Mouse (Mus musculus) c-Kit-positive CD71-positive TER-119-positive erythroid progenitor cells, embryonic 14.5 days (primary cell): ENCODE measurements around the gene Tshb.

ENCODE experiments used
- DNase-seq: peaks from one replicate; pipeline ENCODE4 v3.0.0-alpha.2; 2013; ENCODE audit warnings: low spot score

The Tshb gene

GRCm38 (mm10) chr3:102782618-102783017 lies at the start of gene Tshb:
TSS of gene Tshb (minus strand) at chr3:102782718.
- DNase-seq, result no peak

DNA sequence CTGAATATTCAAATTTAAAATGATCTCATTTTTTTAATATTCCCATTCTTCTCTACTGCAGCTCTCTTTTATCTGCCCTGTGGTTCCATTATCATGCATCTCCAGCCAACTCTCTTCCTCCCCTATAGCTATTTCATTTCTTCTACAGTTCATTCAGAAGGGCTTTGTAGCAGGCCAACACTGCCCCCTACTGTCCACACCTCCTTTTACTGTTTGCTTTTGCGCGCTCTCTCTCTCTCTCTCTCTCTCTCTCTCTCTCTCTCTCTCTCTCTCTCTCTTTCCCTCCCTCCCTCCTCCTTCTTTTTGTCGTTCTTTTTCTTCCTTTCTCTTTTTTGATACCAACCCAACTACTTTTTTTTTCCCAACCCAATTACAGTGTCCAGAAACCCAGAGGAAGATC lies 21.4 kb upstream of the Tshb start:
- peak; percentile 44 for DNase-seq

DNA sequence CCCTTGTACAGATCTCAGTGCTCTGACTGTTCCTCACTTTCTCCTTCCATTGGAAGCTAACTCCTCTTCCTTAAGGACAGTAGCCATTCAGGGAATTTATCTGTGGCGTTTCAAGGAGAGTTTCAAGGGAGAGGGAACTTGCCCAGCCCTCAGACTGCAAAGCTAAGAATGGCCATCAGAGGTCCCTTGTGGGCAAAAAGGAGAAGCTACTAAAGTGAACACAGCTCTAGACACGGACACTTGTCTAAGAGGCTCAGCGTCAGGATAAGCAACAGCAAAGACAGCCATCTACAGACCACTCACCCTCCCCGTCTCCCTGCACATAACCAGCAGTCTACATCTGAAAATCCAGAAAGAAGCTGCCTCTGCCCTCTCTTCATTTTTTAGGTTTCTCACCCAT lies 4.9 kb upstream of the Tshb start:
- DNase-seq, result no peak

- no peak for DNase-seq
Measured at GRCm38 (mm10) chr3:102773018-102773417, 9.5 kb downstream of the Tshb start.

- no peak for DNase-seq
Measured at GRCm38 (mm10) chr3:102764850-102765249, 17.7 kb downstream of the Tshb start.

- no peak for DNase-seq
Measured at GRCm38 (mm10) chr3:102763713-102764400, 18.7 kb downstream of the Tshb start.

DNA sequence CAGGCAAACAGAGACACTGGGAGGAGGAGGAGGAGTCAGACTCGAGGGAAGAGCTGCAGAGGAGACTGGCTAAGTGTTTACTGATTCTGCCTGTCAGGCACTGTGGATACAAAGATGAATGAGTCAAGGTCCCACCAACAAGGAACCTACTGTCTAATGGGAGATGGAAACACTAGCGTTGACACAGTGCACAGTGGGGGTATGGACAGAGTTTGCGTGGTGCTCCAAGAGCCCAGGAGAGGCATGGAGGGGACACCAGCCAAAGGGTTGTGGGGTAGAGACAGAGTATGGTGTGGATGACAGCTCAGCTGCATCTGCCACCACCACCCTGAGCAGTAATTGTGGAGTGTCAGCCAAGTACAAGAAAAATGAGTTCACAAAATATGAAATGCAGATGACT lies 20.1 kb downstream of the Tshb start:
- DNase-seq, result no peak

GRCm38 (mm10) chr3:102760236-102760635 lies 22.3 kb downstream of the Tshb start:
- no peak for DNase-seq

GRCm38 (mm10) chr3:102757019-102757418 lies 25.5 kb downstream of the Tshb start:
- no peak for DNase-seq

- no peak for DNase-seq
Measured at GRCm38 (mm10) chr3:102755801-102756200, 26.7 kb downstream of the Tshb start.

DNA sequence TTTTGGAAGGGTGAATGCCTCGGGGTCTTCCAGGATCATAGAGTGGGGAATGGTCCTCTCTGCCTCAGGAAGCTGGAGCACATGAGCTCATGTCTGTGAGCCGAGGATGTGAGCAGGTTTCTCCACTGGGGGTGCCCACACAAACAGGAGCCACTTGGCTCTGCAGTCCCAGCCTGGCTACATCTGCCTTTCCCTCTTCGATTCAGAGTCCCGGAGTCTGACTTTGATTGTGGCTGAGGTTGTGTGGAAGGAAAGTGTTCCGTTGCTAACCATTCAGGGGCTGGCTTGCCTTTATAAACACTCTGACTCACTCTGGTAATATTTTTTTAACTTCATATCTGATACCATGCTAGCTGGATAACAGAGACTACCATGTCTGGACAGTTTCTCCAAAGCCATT lies 30.1 kb downstream of the Tshb start:
- no peak for DNase-seq

- no peak for DNase-seq
Measured at GRCm38 (mm10) chr3:102752053-102752452, 30.5 kb downstream of the Tshb start.

DNA sequence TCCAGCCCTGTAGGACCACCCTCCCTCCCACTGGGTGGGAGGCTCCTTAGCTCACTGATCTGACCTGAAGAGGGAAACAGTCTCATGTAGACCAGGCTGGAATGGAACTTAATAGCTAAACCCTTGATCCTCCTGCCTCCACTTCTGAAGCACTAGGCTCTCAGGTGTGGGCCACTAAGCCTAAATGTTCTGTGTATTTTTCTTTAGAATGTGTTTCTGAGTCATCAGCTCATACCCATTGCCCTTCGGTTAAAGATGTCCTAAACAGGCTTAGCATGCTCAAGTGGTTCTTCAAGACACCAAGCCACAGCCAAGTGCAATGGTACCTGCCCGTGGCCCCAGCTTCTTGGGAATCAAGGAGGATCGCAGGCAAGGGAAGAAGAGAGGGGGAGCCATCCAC lies 31.0 kb downstream of the Tshb start:
- DNase-seq, result no peak

DNA sequence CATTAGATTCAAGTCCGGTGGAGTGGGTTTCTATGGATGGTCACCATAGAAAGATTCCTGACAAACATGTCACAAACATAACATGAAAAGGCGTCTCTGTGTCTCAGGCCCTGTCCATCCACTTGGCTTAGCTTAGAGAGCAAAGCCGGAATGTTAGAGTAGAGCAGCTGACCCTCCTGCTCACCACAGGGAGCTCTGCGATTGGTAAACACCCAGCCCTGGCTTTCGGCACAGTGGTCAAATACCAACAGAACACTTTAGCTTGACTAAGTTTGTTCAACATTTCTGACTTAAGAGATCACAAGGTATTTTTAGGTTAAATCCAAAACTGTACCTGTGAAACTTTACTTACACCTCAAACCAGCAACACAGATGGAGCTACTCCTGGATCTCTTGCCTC lies 31.4 kb downstream of the Tshb start:
- DNase-seq, result no peak

DNA sequence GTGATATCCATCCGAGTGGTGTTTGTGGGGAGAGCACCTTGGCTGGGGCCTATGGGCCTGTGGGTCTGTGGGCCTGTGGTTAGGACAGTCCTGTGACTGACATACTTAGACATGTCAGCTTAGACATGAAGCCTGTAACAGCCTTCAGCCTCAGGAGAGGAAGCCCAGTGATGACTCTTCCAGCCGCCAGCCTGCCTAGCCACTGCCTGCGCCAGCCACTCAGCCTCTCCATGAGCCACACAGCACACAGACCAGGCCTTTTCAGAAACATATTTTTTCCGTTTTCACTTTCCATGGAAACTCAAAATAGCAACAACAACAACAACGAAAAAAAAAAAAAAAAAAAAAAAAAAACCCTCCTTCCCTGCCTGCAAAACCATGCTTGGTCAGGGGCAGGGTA lies 33.8 kb downstream of the Tshb start:
- no peak for DNase-seq

GRCm38 (mm10) chr3:102748038-102748437 lies 34.5 kb downstream of the Tshb start:
- no peak for DNase-seq

DNA sequence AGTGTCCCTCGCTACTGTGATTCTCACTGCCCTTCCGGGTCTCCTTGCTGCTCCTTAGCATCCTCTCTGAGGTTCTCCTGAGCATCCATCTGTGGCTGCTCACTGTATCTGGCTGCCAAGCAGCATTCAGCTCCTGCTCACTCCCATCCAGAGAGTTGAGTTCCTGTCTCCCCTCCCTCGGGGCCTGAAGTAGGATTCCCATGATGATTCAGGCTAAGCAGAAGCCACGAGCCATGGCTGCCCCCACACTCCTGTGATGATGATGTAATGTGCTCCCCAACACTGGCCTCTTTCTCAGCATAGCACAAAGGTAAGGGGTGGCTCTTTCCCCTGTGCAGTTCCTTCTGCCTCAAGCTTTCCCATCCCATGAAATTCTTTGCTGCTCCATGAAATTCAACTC lies 36.3 kb downstream of the Tshb start:
- no peak for DNase-seq

DNA sequence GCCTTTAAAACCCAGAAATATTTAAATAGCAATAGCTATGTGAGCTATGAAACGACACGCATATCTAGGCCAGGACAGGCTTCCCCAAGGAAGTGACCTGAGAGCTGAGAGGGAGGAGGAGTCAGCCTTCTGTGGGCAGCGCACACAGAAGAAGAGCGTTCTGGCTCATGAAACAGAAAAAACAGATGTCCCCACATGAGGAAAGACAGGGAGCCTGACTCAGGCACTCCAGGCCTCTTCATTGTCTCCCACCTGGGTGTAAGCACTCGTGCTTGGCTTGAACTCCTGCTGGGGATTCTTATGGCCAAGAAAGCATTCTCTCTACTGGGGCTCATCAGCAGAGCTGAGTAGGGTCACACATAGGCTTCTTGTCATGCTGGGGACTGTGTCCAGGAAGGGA lies 37.9 kb downstream of the Tshb start:
- DNase-seq, result no peak

DNA sequence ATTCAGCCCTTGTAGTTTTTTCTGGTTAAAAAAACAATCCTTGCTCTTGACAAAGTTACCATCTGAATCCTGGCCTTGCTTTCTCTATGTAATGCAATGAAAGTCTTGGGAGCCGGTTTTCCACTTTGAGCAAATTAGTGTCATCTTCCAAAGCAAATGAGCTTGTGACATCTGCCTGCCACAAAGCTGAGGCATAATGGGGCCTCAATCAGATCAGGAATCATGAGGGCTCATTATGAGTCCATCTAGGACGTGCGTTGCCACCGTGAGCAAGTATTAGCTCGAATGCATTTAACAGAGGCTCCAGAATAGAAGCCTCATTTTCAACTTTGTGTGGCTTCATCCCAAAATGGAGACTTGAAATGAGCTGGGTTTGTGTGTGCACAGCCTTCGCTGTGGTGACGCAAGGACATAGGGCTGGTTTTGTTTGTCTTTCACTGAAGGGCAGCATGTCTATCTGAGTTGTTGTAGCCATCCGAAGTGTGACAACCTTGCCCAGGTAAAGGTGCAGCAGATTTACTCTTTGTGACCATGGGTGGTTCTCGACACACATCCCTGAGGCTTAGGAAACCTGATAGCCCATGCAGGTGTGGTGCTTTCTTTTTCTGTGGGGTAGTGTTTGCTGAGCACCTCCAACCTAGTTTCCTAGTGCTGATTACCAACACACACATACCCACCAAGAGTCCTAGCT lies 38.6 kb downstream of the Tshb start:
- DNase-seq, result no peak

GRCm38 (mm10) chr3:102743202-102743601 lies 39.3 kb downstream of the Tshb start:
- no peak for DNase-seq

DNA sequence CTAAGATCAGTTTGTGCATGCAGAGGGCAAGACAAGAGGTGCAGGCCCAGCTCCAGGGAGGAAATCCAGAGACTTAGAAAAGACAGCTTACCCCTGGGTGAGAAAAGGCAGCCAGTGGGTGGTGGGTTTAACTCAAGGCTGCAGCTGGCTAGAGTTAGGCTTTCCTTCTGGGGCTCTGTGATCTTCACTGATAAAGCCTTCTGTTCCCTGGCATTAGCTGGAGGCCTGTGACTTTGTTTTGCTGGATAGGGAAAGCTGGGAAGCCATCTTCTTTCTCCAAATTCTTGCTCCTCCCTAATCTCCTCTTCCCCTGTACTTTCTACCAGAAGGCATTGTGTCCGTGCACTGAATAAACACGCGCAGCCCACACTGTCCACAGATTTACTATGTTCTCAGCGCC lies 39.8 kb downstream of the Tshb start:
- no peak for DNase-seq

GRCm38 (mm10) chr3:102738926-102739325 lies 43.6 kb downstream of the Tshb start:
- no peak for DNase-seq

DNA sequence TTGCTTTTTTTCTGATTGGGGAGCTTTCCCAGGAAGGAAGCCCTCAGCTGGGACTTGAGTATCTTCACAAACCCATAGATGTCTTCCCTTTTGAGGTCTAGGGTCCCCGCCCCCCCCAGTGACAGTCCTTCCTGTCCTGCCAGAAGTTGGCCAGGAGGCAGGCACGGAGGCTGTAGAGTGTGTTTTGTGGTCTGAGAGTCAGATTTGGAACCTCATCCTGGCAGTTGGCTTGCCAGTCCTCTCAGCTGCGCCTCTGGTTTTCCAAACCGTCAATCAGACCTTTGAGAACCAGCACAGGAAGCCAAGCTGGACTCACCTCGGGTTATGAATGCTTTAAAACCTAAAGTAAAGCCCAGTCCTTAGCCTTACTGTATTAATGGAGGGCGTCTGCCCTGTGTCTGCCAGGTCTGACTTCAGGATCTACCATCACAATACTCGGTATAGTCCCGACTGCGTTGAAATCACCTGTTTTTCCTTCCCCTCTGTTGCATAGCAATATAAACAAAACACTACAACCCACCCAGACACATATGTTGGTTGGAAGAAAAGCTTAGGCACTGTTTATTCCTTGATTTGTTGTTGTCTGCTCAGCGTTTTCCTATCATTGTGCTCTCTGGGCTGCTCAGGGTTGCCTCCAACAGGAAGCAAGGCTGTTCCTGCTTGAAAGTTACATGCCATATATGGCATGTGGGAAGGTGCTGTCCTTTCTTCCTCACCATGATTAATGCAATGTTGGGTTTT lies 44.2 kb downstream of the Tshb start:
- no peak for DNase-seq
